Mouse (Mus musculus): ENCODE results near the gene Ttc39d. TPM values are rescaled to one million over a fixed set of nuclear protein-coding genes. Genes with fewer than 3 reads are reported as not detected.
"Not testable (repeated sequence)": the region's sequence is repeated elsewhere in the genome, so short reads cannot be mapped to it uniquely, and the experiment has no call there.

The Ttc39d gene
- polyA plus RNA-seq, 1 experiment from 2014 or later, result 0.15 TPM

GRCm38 (mm10) chr17:80221890-80222628 lies 14.8 kb downstream of the Ttc39d start:
- ATAC-seq (ENCODE audit: low FRiP score), result no peak
- Histone ChIP-seq H3K4me1 (replicated peaks; ENCODE audit: control insufficient read depth, insufficient read depth, low read length) (0 out of 2 replicates have a peak, but pooled peaks cover 8% of the 10 kb centered on the region), H3K9ac (no peak overlapping the region), H3K4me3 (replicated peaks; ENCODE audit: low read length) (no peak overlapping the region), H3K4me2 (replicated peaks) (no peak overlapping the region), H3K9me3 (ENCODE audit: control insufficient read depth, low read length) (no peaks in the 10 kb centered on the region), H3K27ac (no peak overlapping the region), H3K36me3 (replicated peaks; ENCODE audit: control insufficient read depth, insufficient read depth) (no peaks in the 10 kb centered on the region), H3K27me3 (ENCODE audit: control insufficient read depth, insufficient read depth, low read length) (no peaks in the 10 kb centered on the region)
- DNase-seq (ENCODE audit: low spot score), result no peak
- WGBS, result 77% methylated on average over 3 of the region's 3 CpGs

DNA sequence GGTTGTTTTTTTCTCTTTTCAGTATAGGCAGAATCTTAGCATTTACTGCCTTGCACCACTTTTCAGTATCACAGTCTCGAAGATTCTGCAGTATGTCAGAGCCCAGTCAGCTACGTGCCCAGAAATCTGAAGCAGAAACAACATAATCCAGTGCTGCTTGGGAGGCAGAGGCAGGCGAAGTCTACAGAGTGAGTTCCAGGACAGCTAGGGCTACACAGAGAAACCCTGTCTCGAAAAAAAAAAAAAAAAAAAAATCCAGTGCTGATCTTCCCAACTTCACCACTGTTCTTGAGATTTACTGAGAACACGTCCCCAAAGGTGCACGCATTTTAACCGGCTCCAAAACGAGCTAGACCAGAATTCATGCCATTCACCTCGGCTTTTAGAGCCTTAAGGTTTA lies 16.6 kb downstream of the Ttc39d start:
- H3K4me1 ChIP-seq (replicated peaks; ENCODE audit: control insufficient read depth, insufficient read depth, low read length), result 0 out of 2 replicates have a peak, but pooled peaks cover 8% of the 10 kb centered on the region
- peak; percentile 44 for ATAC-seq (ENCODE audit: low FRiP score)
- H3K27me3 ChIP-seq (ENCODE audit: control insufficient read depth, insufficient read depth, low read length), result no peaks in the 10 kb centered on the region
- H3K9me3 ChIP-seq (ENCODE audit: control insufficient read depth, low read length), result no peaks in the 10 kb centered on the region
- H3K27ac ChIP-seq, result peak overlapping the region; percentile 87
- whole genome bisulfite sequencing, result 10% methylated on average over 9 of the region's 9 CpGs
- H3K4me3 ChIP-seq (replicated peaks; ENCODE audit: low read length), result peak overlapping the region; percentile 55
- no peak for DNase-seq (ENCODE audit: low spot score)
- peak overlapping the region; percentile 60 for H3K9ac ChIP-seq
- H3K4me2 ChIP-seq (replicated peaks), result peak overlapping the region; percentile 84
- H3K36me3 ChIP-seq (replicated peaks; ENCODE audit: control insufficient read depth, insufficient read depth), result no peaks in the 10 kb centered on the region

GRCm38 (mm10) chr17:80224326-80225116 lies 17.3 kb downstream of the Ttc39d start, which contains the start of gene Gemin6:
Gene Gemin6 (plus strand): TSS chr17:80224441.
- peak; percentile 93 for DNase-seq (ENCODE audit: low spot score)
- ATAC-seq (ENCODE audit: low FRiP score), result peak; percentile 97
- Histone ChIP-seq H3K9me3 (ENCODE audit: control insufficient read depth, low read length) (no peaks in the 10 kb centered on the region), H3K36me3 (replicated peaks; ENCODE audit: control insufficient read depth, insufficient read depth) (no peaks in the 10 kb centered on the region), H3K4me2 (replicated peaks) (peak within 1 kb of the TSS; percentile 84), H3K4me3 (replicated peaks; ENCODE audit: low read length) (peak within 1 kb of the TSS; percentile 55), H3K27me3 (ENCODE audit: control insufficient read depth, insufficient read depth, low read length) (no peaks in the 10 kb centered on the region), H3K4me1 (replicated peaks; ENCODE audit: control insufficient read depth, insufficient read depth, low read length) (0 out of 2 replicates have a peak, but pooled peaks cover 8% of the 10 kb centered on the region), H3K9ac (peak within 1 kb of the TSS; percentile 60), H3K27ac (peak within 1 kb of the TSS; percentile 87)
- WGBS, result under 1% methylated on average over 33 of the region's 33 CpGs

GRCm38 (mm10) chr17:80225142-80225541 lies 17.9 kb downstream of the Ttc39d start:
- H3K9me3 ChIP-seq (ENCODE audit: control insufficient read depth, low read length); H3K36me3 ChIP-seq (replicated peaks; ENCODE audit: control insufficient read depth, insufficient read depth); H3K27me3 ChIP-seq (ENCODE audit: control insufficient read depth, insufficient read depth, low read length); H3K4me1 ChIP-seq (replicated peaks; ENCODE audit: control insufficient read depth, insufficient read depth, low read length); DNase-seq (ENCODE audit: low spot score): not testable (repeated sequence)
- Histone ChIP-seq H3K27ac (0 out of 2 replicates have a peak overlapping the region, but pooled peaks have one; percentile 87), H3K4me3 (replicated peaks; ENCODE audit: low read length) (peak overlapping the region; percentile 55), H3K4me2 (replicated peaks) (peak overlapping the region; percentile 84), H3K9ac (peak overlapping the region; percentile 60)
- ATAC-seq (ENCODE audit: low FRiP score), result peak; percentile 15; the same call in 1 of the 2 replicates
- 49% methylated on average over 4 of the region's 5 CpGs for WGBS

GRCm38 (mm10) chr17:80229396-80229795 lies 22.1 kb downstream of the Ttc39d start:
- H3K27me3 ChIP-seq (ENCODE audit: control insufficient read depth, insufficient read depth, low read length), result no peaks in the 10 kb centered on the region
- DNase-seq (ENCODE audit: low spot score), result no peak
- ATAC-seq (ENCODE audit: low FRiP score), result 0 out of 2 replicates have a peak, but pooled peaks have one; percentile 25
- no peak overlapping the region for H3K27ac ChIP-seq
- H3K4me3 ChIP-seq (replicated peaks; ENCODE audit: low read length), result no peak overlapping the region
- H3K9ac ChIP-seq, result no peak overlapping the region
- whole genome bisulfite sequencing, result 76% methylated on average over 2 of the region's 2 CpGs
- H3K4me1 ChIP-seq (replicated peaks; ENCODE audit: control insufficient read depth, insufficient read depth, low read length), result 0 out of 2 replicates have a peak, but pooled peaks cover 5% of the 10 kb centered on the region
- no peaks in the 10 kb centered on the region for H3K36me3 ChIP-seq (replicated peaks; ENCODE audit: control insufficient read depth, insufficient read depth)
- no peak overlapping the region for H3K4me2 ChIP-seq (replicated peaks)
- H3K9me3 ChIP-seq (ENCODE audit: control insufficient read depth, low read length), result no peaks in the 10 kb centered on the region

GRCm38 (mm10) chr17:80233844-80234243 lies 26.6 kb downstream of the Ttc39d start:
- Histone ChIP-seq H3K9me3 (ENCODE audit: control insufficient read depth, low read length) (no peaks in the 10 kb centered on the region), H3K4me2 (replicated peaks) (no peak overlapping the region), H3K4me1 (replicated peaks; ENCODE audit: control insufficient read depth, insufficient read depth, low read length) (no peaks in the 10 kb centered on the region), H3K4me3 (replicated peaks; ENCODE audit: low read length) (no peak overlapping the region), H3K9ac (no peak overlapping the region), H3K36me3 (replicated peaks; ENCODE audit: control insufficient read depth, insufficient read depth) (peaks cover 25% of the 10 kb centered on the region), H3K27ac (no peak overlapping the region), H3K27me3 (ENCODE audit: control insufficient read depth, insufficient read depth, low read length) (no peaks in the 10 kb centered on the region)
- WGBS, result 97% methylated on average over 5 of the region's 5 CpGs
- ATAC-seq (ENCODE audit: low FRiP score), result no peak
- no peak for DNase-seq (ENCODE audit: low spot score)

DNA sequence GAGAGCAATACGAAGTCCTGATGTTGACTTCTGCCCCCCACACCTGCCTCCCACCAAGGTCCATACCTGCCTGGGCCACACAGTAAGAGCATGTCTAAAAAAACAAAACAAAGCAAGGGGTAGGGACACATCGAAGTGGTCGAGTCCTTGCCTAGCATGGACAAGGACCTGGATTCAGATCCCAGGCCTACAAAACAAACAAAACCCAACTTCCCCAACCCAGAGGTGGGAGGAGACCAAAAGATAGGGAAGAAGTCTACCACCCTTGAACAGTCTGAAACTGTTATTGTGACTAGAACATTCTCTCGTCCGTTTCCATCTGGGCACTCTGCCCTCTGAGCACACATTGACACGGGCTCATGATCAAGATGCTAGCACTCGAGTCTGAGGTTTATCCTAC lies 27.1 kb downstream of the Ttc39d start:
- no peak for ATAC-seq (ENCODE audit: low FRiP score)
- Histone ChIP-seq H3K4me2 (replicated peaks) (no peak overlapping the region), H3K27ac (no peak overlapping the region), H3K36me3 (replicated peaks; ENCODE audit: control insufficient read depth, insufficient read depth) (peaks cover 30% of the 10 kb centered on the region), H3K4me3 (replicated peaks; ENCODE audit: low read length) (no peak overlapping the region), H3K9me3 (ENCODE audit: control insufficient read depth, low read length) (no peaks in the 10 kb centered on the region), H3K4me1 (replicated peaks; ENCODE audit: control insufficient read depth, insufficient read depth, low read length) (no peaks in the 10 kb centered on the region), H3K27me3 (ENCODE audit: control insufficient read depth, insufficient read depth, low read length) (no peaks in the 10 kb centered on the region), H3K9ac (no peak overlapping the region)
- DNase-seq (ENCODE audit: low spot score), result no peak
- WGBS, result 86% methylated on average over 7 of the region's 7 CpGs

DNA sequence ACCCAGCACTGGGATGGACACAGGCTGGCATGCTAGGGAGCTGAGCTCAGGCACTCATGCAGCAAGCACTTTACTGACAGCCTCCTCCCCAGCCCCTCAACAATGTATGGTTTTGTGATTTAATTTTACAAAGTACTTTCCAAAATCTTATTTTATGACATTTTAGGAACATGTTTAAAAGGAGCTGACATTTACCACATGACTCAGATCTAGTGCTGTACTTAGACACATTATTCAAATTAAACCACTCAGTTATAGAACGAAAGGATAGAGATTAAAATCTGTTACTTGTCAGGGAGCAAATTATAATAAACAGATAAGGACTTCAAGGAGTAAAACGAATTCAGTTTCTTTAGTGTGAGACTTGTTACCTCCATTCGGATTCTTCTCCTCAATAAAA lies 28.2 kb downstream of the Ttc39d start:
- 88% methylated on average over 3 of the region's 3 CpGs for WGBS
- no peaks in the 10 kb centered on the region for H3K27me3 ChIP-seq (ENCODE audit: control insufficient read depth, insufficient read depth, low read length)
- no peak for DNase-seq (ENCODE audit: low spot score)
- H3K9me3 ChIP-seq (ENCODE audit: control insufficient read depth, low read length), result no peaks in the 10 kb centered on the region
- no peak for ATAC-seq (ENCODE audit: low FRiP score)
- H3K36me3 ChIP-seq (replicated peaks; ENCODE audit: control insufficient read depth, insufficient read depth), result peaks cover 41% of the 10 kb centered on the region
- no peak overlapping the region for H3K4me2 ChIP-seq (replicated peaks)
- H3K9ac ChIP-seq, result no peak overlapping the region
- H3K4me3 ChIP-seq (replicated peaks; ENCODE audit: low read length), result no peak overlapping the region
- no peaks in the 10 kb centered on the region for H3K4me1 ChIP-seq (replicated peaks; ENCODE audit: control insufficient read depth, insufficient read depth, low read length)
- H3K27ac ChIP-seq, result no peak overlapping the region

- H3K27ac ChIP-seq, result no peak overlapping the region
- 94% methylated on average over 3 of the region's 3 CpGs for WGBS
- no peak overlapping the region for H3K9ac ChIP-seq
- ATAC-seq (ENCODE audit: low FRiP score) (no peak), DNase-seq (ENCODE audit: low spot score) (no peak)
- no peaks in the 10 kb centered on the region for H3K4me1 ChIP-seq (replicated peaks; ENCODE audit: control insufficient read depth, insufficient read depth, low read length)
- no peak overlapping the region for H3K4me2 ChIP-seq (replicated peaks)
- H3K27me3 ChIP-seq (ENCODE audit: control insufficient read depth, insufficient read depth, low read length), result no peaks in the 10 kb centered on the region
- no peaks in the 10 kb centered on the region for H3K9me3 ChIP-seq (ENCODE audit: control insufficient read depth, low read length)
- peaks cover 54% of the 10 kb centered on the region for H3K36me3 ChIP-seq (replicated peaks; ENCODE audit: control insufficient read depth, insufficient read depth)
- no peak overlapping the region for H3K4me3 ChIP-seq (replicated peaks; ENCODE audit: low read length)
Measured at GRCm38 (mm10) chr17:80236805-80237204, 29.5 kb downstream of the Ttc39d start.

Data from hindbrain, embryonic 14.5 days (tissue).